Mouse (Mus musculus): ENCODE data around the gene Fancc.

Fancc gene

GRCm38 (mm10) chr13:63301764-63302209, 195.3 kb downstream of the Fancc start:
- no peak for TF ChIP-seq CTCF (conservative IDR thresholded peaks at IDR 0.05; ENCODE audit: low read length)
- no peak for TF ChIP-seq POU5F1 (IDR thresholded peaks at IDR 0.05; ENCODE audit: borderline replicate concordance, low read length)
- no peak for TF ChIP-seq NANOG (IDR thresholded peaks at IDR 0.05; ENCODE audit: borderline replicate concordance, low read length)
- Histone ChIP-seq H3K27me3 (ENCODE audit: insufficient read depth, low read length) (no peaks in the 10 kb centered on the region), H3K9me3 (ENCODE audit: low read length) (peaks cover 11% of the 10 kb centered on the region), H3K4me3 (replicated peaks; ENCODE audit: low read length) (peak overlapping the region; percentile 23), H3K4me1 (replicated peaks; ENCODE audit: low read depth, low read length) (peaks cover 94% of the 10 kb centered on the region), H3K36me3 (ENCODE audit: insufficient read depth, low read length) (peaks cover 88% of the 10 kb centered on the region)

- H3K27me3 ChIP-seq (ENCODE audit: insufficient read depth, low read length): no peaks in the 10 kb centered on the region
- peak overlapping the region; percentile 23 for H3K4me3 ChIP-seq (replicated peaks; ENCODE audit: low read length)
- peaks cover 11% of the 10 kb centered on the region for H3K9me3 ChIP-seq (ENCODE audit: low read length)
- TF ChIP-seq CTCF (conservative IDR thresholded peaks at IDR 0.05; ENCODE audit: low read length): no peak
- TF ChIP-seq NANOG (IDR thresholded peaks at IDR 0.05; ENCODE audit: borderline replicate concordance, low read length): no peak
- no peak for TF ChIP-seq POU5F1 (IDR thresholded peaks at IDR 0.05; ENCODE audit: borderline replicate concordance, low read length)
- H3K36me3 ChIP-seq (ENCODE audit: insufficient read depth, low read length): peaks cover 97% of the 10 kb centered on the region
- peaks cover 95% of the 10 kb centered on the region for H3K4me1 ChIP-seq (replicated peaks; ENCODE audit: low read depth, low read length)
Measured at GRCm38 (mm10) chr13:63300929-63301328, 196.1 kb downstream of the Fancc start.

GRCm38 (mm10) chr13:63298931-63299330, 198.1 kb downstream of the Fancc start:
- Histone ChIP-seq H3K4me3 (replicated peaks; ENCODE audit: low read length) (no peak overlapping the region), H3K9me3 (ENCODE audit: low read length) (peaks cover 6% of the 10 kb centered on the region), H3K36me3 (ENCODE audit: insufficient read depth, low read length) (peaks cover 92% of the 10 kb centered on the region), H3K27me3 (ENCODE audit: insufficient read depth, low read length) (no peaks in the 10 kb centered on the region), H3K4me1 (replicated peaks; ENCODE audit: low read depth, low read length) (peaks cover 97% of the 10 kb centered on the region)
- TF ChIP-seq CTCF (conservative IDR thresholded peaks at IDR 0.05; ENCODE audit: low read length) (no peak), POU5F1 (IDR thresholded peaks at IDR 0.05; ENCODE audit: borderline replicate concordance, low read length) (no peak), NANOG (IDR thresholded peaks at IDR 0.05; ENCODE audit: borderline replicate concordance, low read length) (no peak)

- Histone ChIP-seq H3K36me3 (ENCODE audit: insufficient read depth, low read length) (peaks cover 82% of the 10 kb centered on the region), H3K4me1 (replicated peaks; ENCODE audit: low read depth, low read length) (peaks cover 97% of the 10 kb centered on the region), H3K4me3 (replicated peaks; ENCODE audit: low read length) (no peak overlapping the region), H3K9me3 (ENCODE audit: low read length) (no peaks in the 10 kb centered on the region), H3K27me3 (ENCODE audit: insufficient read depth, low read length) (no peaks in the 10 kb centered on the region)
- TF ChIP-seq POU5F1 (IDR thresholded peaks at IDR 0.05; ENCODE audit: borderline replicate concordance, low read length): no peak
- TF ChIP-seq CTCF (conservative IDR thresholded peaks at IDR 0.05; ENCODE audit: low read length): no peak
- no peak for TF ChIP-seq NANOG (IDR thresholded peaks at IDR 0.05; ENCODE audit: borderline replicate concordance, low read length)
Measured at GRCm38 (mm10) chr13:63297933-63298332, 199.1 kb downstream of the Fancc start.

GRCm38 (mm10) chr13:63297003-63297402, 200.1 kb downstream of the Fancc start:
- H3K9me3 ChIP-seq (ENCODE audit: low read length): no peaks in the 10 kb centered on the region
- peaks cover 74% of the 10 kb centered on the region for H3K36me3 ChIP-seq (ENCODE audit: insufficient read depth, low read length)
- no peaks in the 10 kb centered on the region for H3K27me3 ChIP-seq (ENCODE audit: insufficient read depth, low read length)
- TF ChIP-seq CTCF (conservative IDR thresholded peaks at IDR 0.05; ENCODE audit: low read length) (no peak), NANOG (IDR thresholded peaks at IDR 0.05; ENCODE audit: borderline replicate concordance, low read length) (no peak), POU5F1 (IDR thresholded peaks at IDR 0.05; ENCODE audit: borderline replicate concordance, low read length) (no peak)
- no peak overlapping the region for H3K4me3 ChIP-seq (replicated peaks; ENCODE audit: low read length)
- peaks cover 97% of the 10 kb centered on the region for H3K4me1 ChIP-seq (replicated peaks; ENCODE audit: low read depth, low read length)

GRCm38 (mm10) chr13:63296300-63296699, 200.8 kb downstream of the Fancc start:
- Histone ChIP-seq H3K27me3 (ENCODE audit: insufficient read depth, low read length) (no peaks in the 10 kb centered on the region), H3K4me3 (replicated peaks; ENCODE audit: low read length) (no peak overlapping the region), H3K4me1 (replicated peaks; ENCODE audit: low read depth, low read length) (peaks cover 97% of the 10 kb centered on the region), H3K9me3 (ENCODE audit: low read length) (no peaks in the 10 kb centered on the region), H3K36me3 (ENCODE audit: insufficient read depth, low read length) (peaks cover 74% of the 10 kb centered on the region)
- no peak for TF ChIP-seq NANOG (IDR thresholded peaks at IDR 0.05; ENCODE audit: borderline replicate concordance, low read length)
- no peak for TF ChIP-seq POU5F1 (IDR thresholded peaks at IDR 0.05; ENCODE audit: borderline replicate concordance, low read length)
- no peak for TF ChIP-seq CTCF (conservative IDR thresholded peaks at IDR 0.05; ENCODE audit: low read length)

- Histone ChIP-seq H3K27me3 (ENCODE audit: insufficient read depth, low read length) (no peaks in the 10 kb centered on the region), H3K4me1 (replicated peaks; ENCODE audit: low read depth, low read length) (peaks cover 97% of the 10 kb centered on the region), H3K36me3 (ENCODE audit: insufficient read depth, low read length) (peaks cover 74% of the 10 kb centered on the region), H3K9me3 (ENCODE audit: low read length) (no peaks in the 10 kb centered on the region), H3K4me3 (replicated peaks; ENCODE audit: low read length) (peak overlapping the region; percentile 51)
- TF ChIP-seq NANOG (IDR thresholded peaks at IDR 0.05; ENCODE audit: borderline replicate concordance, low read length): no peak
- no peak for TF ChIP-seq POU5F1 (IDR thresholded peaks at IDR 0.05; ENCODE audit: borderline replicate concordance, low read length)
- TF ChIP-seq CTCF (conservative IDR thresholded peaks at IDR 0.05; ENCODE audit: low read length): no peak
Measured at GRCm38 (mm10) chr13:63294359-63295193, 202.5 kb downstream of the Fancc start.

GRCm38 (mm10) chr13:63293647-63294046, 203.4 kb downstream of the Fancc start:
- TF ChIP-seq NANOG (IDR thresholded peaks at IDR 0.05; ENCODE audit: borderline replicate concordance, low read length): no peak
- Histone ChIP-seq H3K9me3 (ENCODE audit: low read length) (no peaks in the 10 kb centered on the region), H3K4me1 (replicated peaks; ENCODE audit: low read depth, low read length) (peaks cover 97% of the 10 kb centered on the region), H3K36me3 (ENCODE audit: insufficient read depth, low read length) (peaks cover 74% of the 10 kb centered on the region), H3K4me3 (replicated peaks; ENCODE audit: low read length) (peak overlapping the region; percentile 51), H3K27me3 (ENCODE audit: insufficient read depth, low read length) (no peaks in the 10 kb centered on the region)
